Mouse (Mus musculus) intestine, embryonic 14.5 days (tissue): Measurements from ENCODE around the gene Rdh16f1. TPM values are rescaled to one million over a fixed set of nuclear protein-coding genes. Genes with fewer than 3 reads are reported as not detected.

Experiments used
- ATAC-seq: fragments of 200-750 bp; cut with Nextera tagmentation; replicated peaks from 2 replicates; pipeline ENCODE4 v1.8.0; 2017; ENCODE audit warnings: low read depth, moderate number of reproducible peaks, moderate TSS enrichment, moderate library complexity; ENCODE audit not compliant: low FRiP score, low TSS enrichment
- DNase-seq: peaks from one replicate; pipeline ENCODE4 v3.0.0-alpha.2; 2018; ENCODE audit warnings: low spot score
- H3K27ac ChIP-seq: fragments of 300-500 bp; sonication (generic); 2 replicates; pipeline ENCODE4 v1.5.1; 2014; ENCODE audit warnings: low read depth, mild to moderate bottlenecking, control low read depth
- H3K27me3 ChIP-seq: fragments of 300-500 bp; sonication (generic); replicated peaks from 2 replicates; pipeline ENCODE4 v1.6.1; 2014; ENCODE audit warnings: low read length, control low read depth; ENCODE audit not compliant: control insufficient read depth, insufficient read depth
- H3K36me3 ChIP-seq: fragments of 300-500 bp; sonication (generic); 2 replicates; pipeline ENCODE4 v1.6.1; 2014; ENCODE audit warnings: low read length, control low read depth; ENCODE audit not compliant: control insufficient read depth, insufficient read depth
- H3K4me1 ChIP-seq: fragments of 300-500 bp; sonication (generic); replicated peaks from 2 replicates; pipeline ENCODE4 v1.6.1; 2014; ENCODE audit warnings: low read length, control low read depth, mixed read lengths; ENCODE audit not compliant: control insufficient read depth, insufficient read depth
- H3K4me2 ChIP-seq: fragments of 300-500 bp; sonication (generic); 2 replicates; pipeline ENCODE4 v1.6.1; 2014; ENCODE audit warnings: low read length
- H3K4me3 ChIP-seq: fragments of 300-500 bp; sonication (generic); 2 replicates; pipeline ENCODE4 v1.5.1; 2014; ENCODE audit warnings: low read depth, low read length, control low read depth, mixed read lengths
- H3K9ac ChIP-seq: fragments of 300-500 bp; sonication (generic); 2 replicates; pipeline ENCODE4 v1.6.1; 2014; ENCODE audit warnings: mild to moderate bottlenecking, low read length
- H3K9me3 ChIP-seq: fragments of 300-500 bp; sonication (generic); 2 replicates; pipeline ENCODE4 v1.6.1; 2016; ENCODE audit warnings: low read length, control low read depth; ENCODE audit not compliant: control insufficient read depth
- WGBS: fragments of 180-500 bp; shearing (Covaris S2); extraction: QIAGEN DNeasy Blood & Tissue Kit; methylation state at CpG from one replicate; pipeline ENCODE4 v1.1.7; 2014; 5-methylcytosine and 5-hydroxymethylcytosine counted together
- polyA plus RNA-seq: library from polyadenylated mRNA; unstranded; fragments of >200 nt; fragmentation: Nextera tagmentation; extraction: Ambion mirVana; gene quantifications from 2 replicates; pipeline ENCODE4 v1.2.1, GENCODE M21; 2014

Gene Rdh16f1
- polyA plus RNA-seq, 1 experiment from 2014 or later, result not detected

- H3K9ac ChIP-seq, result no peak overlapping the region
- 0 out of 2 replicates have a peak, but pooled peaks cover 6% of the 10 kb centered on the region for H3K4me1 ChIP-seq
- H3K4me2 ChIP-seq, result no peak overlapping the region
- H3K9me3 ChIP-seq, result no peaks in the 10 kb centered on the region
- H3K4me3 ChIP-seq, result no peak overlapping the region
- H3K27ac ChIP-seq, result no peak overlapping the region
- WGBS, result 41% methylated on average over 9 of the region's 9 CpGs
- H3K27me3 ChIP-seq, result no peaks in the 10 kb centered on the region
- H3K36me3 ChIP-seq, result no peaks in the 10 kb centered on the region
- DNase-seq (no peak), ATAC-seq (no peak)
Measured at GRCm38 (mm10) chr10:127730933-127731310, 28.7 kb upstream of the Rdh16f1 start.

- Histone ChIP-seq H3K9ac (no peak overlapping the region), H3K27ac (no peak overlapping the region), H3K27me3 (no peaks in the 10 kb centered on the region), H3K4me2 (no peak overlapping the region), H3K4me1 (0 out of 2 replicates have a peak, but pooled peaks cover 6% of the 10 kb centered on the region), H3K4me3 (no peak overlapping the region), H3K36me3 (no peaks in the 10 kb centered on the region), H3K9me3 (no peaks in the 10 kb centered on the region)
- ATAC-seq (no peak), DNase-seq (no peak)
- whole genome bisulfite sequencing, result 18% methylated on average over 5 of the region's 5 CpGs
Measured at GRCm38 (mm10) chr10:127731397-127731796, 28.2 kb upstream of the Rdh16f1 start.

- DNase-seq, result no peak
- Histone ChIP-seq H3K9ac (no peak overlapping the region), H3K36me3 (no peaks in the 10 kb centered on the region), H3K4me1 (0 out of 2 replicates have a peak, but pooled peaks cover 13% of the 10 kb centered on the region), H3K27me3 (no peaks in the 10 kb centered on the region), H3K27ac (no peak overlapping the region), H3K4me2 (no peak overlapping the region), H3K4me3 (no peak overlapping the region), H3K9me3 (no peaks in the 10 kb centered on the region)
- ATAC-seq, result no peak
- WGBS, result 33% methylated on average over 5 of the region's 5 CpGs
Measured at GRCm38 (mm10) chr10:127734434-127734833, 25.2 kb upstream of the Rdh16f1 start.

- Histone ChIP-seq H3K9ac (no peak overlapping the region), H3K4me2 (no peak overlapping the region), H3K27ac (no peak overlapping the region), H3K4me3 (no peak overlapping the region), H3K27me3 (no peaks in the 10 kb centered on the region), H3K9me3 (no peaks in the 10 kb centered on the region), H3K36me3 (no peaks in the 10 kb centered on the region), H3K4me1 (peaks cover 21% of the 10 kb centered on the region)
- WGBS, result 75% methylated on average over 2 of the region's 2 CpGs
- no peak for ATAC-seq
- no peak for DNase-seq
Measured at GRCm38 (mm10) chr10:127736266-127736665, 23.3 kb upstream of the Rdh16f1 start.

GRCm38 (mm10) chr10:127736916-127737315 is 22.7 kb upstream of the Rdh16f1 start:
- ATAC-seq, result no peak

GRCm38 (mm10) chr10:127737552-127737951 is 22.0 kb upstream of the Rdh16f1 start:
- H3K27ac ChIP-seq, result no peak overlapping the region
- H3K27me3 ChIP-seq, result no peaks in the 10 kb centered on the region
- no peak overlapping the region for H3K4me3 ChIP-seq
- H3K4me1 ChIP-seq, result peaks cover 18% of the 10 kb centered on the region
- WGBS, result 24% methylated on average over 2 of the region's 2 CpGs
- ATAC-seq (no peak), DNase-seq (no peak)
- H3K9ac ChIP-seq, result no peak overlapping the region
- H3K4me2 ChIP-seq, result no peak overlapping the region
- peaks cover 12% of the 10 kb centered on the region for H3K36me3 ChIP-seq
- H3K9me3 ChIP-seq, result no peaks in the 10 kb centered on the region

More at GRCm38 (mm10) chr10:127736916-127737315, 22.7 kb upstream of the Rdh16f1 start:
- Histone ChIP-seq H3K4me3 (no peak overlapping the region), H3K27ac (no peak overlapping the region), H3K9me3 (no peaks in the 10 kb centered on the region), H3K4me2 (no peak overlapping the region), H3K9ac (no peak overlapping the region), H3K27me3 (no peaks in the 10 kb centered on the region), H3K4me1 (peaks cover 18% of the 10 kb centered on the region), H3K36me3 (peaks cover 6% of the 10 kb centered on the region)
- WGBS, result 67% methylated on average over 4 of the region's 4 CpGs
- DNase-seq, result no peak

- H3K4me1 ChIP-seq, result peaks cover 18% of the 10 kb centered on the region
- ATAC-seq, result peak; percentile 28
- H3K4me3 ChIP-seq, result peak overlapping the region; percentile 87; the same call in 1 of the 2 replicates
- no peaks in the 10 kb centered on the region for H3K27me3 ChIP-seq
- peaks cover 20% of the 10 kb centered on the region for H3K36me3 ChIP-seq
- DNase-seq, result peak; percentile 69
- 40% methylated on average over 13 of the region's 13 CpGs for WGBS
- peak overlapping the region; percentile 79 for H3K27ac ChIP-seq
- H3K9ac ChIP-seq, result peak overlapping the region; percentile 96; the same call in 1 of the 2 replicates
- H3K9me3 ChIP-seq, result no peaks in the 10 kb centered on the region
- H3K4me2 ChIP-seq, result peak overlapping the region; percentile 49
Measured at GRCm38 (mm10) chr10:127738151-127738882, 21.3 kb upstream of the Rdh16f1 start.

- DNase-seq (peak; percentile 89), ATAC-seq (peak; percentile 74)
- Histone ChIP-seq H3K27ac (peak within 1 kb of the TSS; percentile 79), H3K4me3 (peak within 1 kb of the TSS; percentile 87), H3K27me3 (no peaks in the 10 kb centered on the region), H3K4me2 (peak within 1 kb of the TSS; percentile 86), H3K9me3 (no peaks in the 10 kb centered on the region), H3K36me3 (peaks cover 28% of the 10 kb centered on the region), H3K4me1 (peaks cover 18% of the 10 kb centered on the region), H3K9ac (peak within 1 kb of the TSS; percentile 96)
- 2% methylated on average over 29 of the region's 61 CpGs for WGBS
Measured at GRCm38 (mm10) chr10:127739083-127739660, 20.4 kb upstream of the Rdh16f1 start, which contains the start of gene Zbtb39. Gene Zbtb39, plus strand, starts transcription at chr10:127739538.
